Mouse (Mus musculus) 3134 (cell line): ENCODE data around the gene Slc22a14.

Experiments used
- DNase-seq: peaks from one replicate; pipeline ENCODE4 v3.0.0-alpha.2; 2011; ENCODE audit warnings: low spot score; ENCODE audit not compliant: insufficient read length; ENCODE audit errors: extremely low read depth

Slc22a14 gene

DNA sequence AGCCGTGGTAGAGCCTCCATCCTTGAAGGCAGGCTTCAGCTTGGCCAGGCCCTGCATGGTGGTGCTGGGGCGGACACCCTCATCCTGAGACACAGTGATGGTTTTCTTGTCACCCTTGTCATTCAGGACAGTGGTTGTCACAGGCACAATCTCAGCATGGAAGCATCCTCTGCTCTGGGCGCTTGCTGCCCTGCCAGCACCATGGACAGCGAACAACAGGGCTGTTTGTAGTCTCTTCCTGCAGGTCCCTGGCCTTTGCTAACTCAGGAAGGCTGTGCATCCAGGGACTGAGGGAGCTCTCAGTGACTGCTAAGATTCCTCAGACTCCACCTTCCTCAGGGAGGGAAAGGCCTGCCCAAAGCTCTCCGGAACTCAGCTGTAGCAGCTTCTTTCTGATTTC lies 215.8 kb downstream of the Slc22a14 start:
- peak; percentile 28 for DNase-seq

DNA sequence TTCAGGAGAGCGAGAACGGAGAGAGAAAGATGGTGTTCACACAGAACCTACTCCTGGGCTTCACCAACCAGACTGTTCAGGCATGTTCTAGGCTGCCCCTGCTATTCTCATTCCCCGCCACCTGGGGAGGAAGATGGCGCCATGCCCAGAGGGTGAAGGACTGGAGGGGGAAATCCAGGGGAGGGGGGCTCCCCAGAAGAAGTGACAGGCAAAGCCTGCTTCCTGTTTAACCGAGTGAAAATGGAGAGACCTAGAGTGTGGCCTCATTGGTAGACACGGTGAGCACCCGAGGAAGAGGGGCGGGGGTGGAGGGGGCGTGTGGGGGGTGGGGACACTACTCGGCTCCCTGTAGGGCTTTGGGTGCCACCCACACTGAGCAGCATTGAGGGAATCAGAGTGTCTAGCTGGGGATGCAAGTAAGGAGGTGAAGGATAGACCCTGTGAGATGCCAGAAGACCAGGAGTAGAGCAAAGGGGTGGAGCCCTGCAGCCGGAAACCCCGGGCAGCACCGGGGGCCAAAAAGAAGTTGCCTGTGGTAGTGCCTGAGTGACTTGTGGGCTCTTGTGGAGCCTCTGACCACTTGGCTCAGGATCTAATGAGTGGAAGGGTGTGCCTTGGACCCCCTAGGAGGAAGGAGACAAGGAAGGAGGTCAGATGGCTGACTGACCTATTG lies 219.1 kb downstream of the Slc22a14 start:
- DNase-seq = no peak

DNA sequence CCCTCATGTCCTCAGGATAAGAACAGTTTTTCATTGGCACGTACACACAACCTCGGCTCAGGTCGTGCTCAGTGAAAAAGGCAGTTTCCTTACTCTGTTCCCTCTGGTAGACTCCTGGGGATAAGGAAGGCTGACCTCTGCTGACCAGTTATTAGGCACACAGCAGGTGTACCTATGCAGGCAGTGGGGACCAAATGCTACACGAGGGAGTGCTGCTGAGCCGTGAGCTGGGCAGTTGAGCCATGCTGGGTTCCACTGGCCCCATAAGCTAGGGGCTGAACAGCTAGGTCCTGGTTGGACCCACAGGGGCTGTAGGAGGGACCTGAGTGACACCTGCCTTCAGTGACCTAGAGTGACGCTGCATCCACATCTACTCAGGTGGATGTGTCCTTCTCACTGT lies 219.7 kb downstream of the Slc22a14 start:
- DNase-seq = no peak

DNA sequence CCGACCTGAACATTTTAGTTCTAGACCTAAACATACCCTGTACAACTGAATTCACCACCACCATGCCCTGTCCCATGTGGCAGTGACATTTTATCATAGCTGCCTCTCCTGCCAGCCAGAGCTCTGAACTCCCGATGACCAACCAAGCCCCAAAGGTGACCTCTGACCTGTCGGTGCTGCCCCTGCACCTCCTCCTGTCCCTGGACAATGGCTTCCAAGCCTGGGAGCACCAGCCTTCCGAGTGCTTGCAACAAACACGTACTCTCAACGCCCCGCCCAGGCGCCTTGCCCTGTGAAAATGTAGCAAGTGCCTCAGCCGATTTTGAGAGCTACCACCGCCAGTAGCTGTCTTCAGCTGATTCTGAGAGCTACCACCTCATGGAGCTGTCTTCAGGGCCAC lies 220.2 kb downstream of the Slc22a14 start:
- no peak for DNase-seq

DNA sequence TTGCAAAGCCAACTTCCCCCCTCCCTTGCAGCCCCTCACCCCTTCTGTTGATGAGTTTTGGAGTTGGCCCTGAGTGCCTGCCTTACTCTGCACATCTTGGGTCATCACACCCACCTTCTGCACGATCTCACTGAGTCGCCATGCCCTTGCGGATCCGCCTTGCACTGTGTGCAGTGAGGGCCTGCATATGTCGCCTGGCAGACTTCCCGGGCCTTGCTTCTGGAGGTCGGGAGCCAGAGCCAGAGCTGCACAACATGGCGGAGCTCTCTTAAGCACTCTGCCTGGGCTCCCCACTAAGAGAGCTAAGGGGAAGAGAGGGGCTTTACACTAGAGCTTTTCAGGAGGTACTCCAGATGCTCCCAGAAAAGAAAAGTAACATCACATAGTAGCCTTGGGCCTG lies 220.7 kb downstream of the Slc22a14 start:
- no peak for DNase-seq

DNA sequence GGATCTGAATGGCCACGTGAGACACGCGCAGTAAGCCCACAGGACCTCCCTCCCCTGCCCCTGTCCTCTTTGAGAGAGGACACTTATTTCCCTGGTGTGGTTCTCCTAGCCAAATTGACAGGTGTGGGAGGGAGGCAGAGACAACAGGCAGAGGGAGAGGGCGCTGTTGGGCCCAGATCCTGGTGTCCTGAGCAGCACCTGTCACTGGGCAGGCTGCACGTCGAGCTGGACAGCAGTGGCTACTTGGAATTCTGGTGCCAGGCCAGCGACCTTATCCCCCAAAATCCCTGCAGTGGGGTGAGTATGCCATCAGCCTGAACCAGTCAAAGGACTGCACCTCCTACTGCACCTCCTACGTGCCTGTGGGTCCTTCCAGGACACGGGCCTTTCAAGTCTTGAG lies 222.0 kb downstream of the Slc22a14 start:
- no peak for DNase-seq

DNA sequence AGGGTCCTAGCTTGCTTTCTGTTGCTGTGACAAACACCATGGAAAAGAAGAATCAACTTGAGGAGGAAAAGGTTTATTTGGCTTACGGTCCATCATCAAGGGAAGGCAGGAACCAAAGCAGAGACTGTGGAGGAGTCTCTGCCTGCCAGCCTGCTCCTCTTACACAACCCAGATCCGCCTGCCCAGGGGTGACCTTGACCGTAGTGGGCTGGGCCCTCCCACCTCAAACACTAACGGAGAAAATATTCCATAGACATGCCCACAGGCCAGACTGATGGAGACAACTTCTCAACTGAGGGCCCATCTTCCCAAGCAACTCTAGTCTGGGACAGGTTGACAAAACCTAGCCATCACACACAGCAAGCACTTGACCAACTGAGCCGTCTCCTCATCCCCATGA lies 223.3 kb downstream of the Slc22a14 start:
- DNase-seq = no peak

DNA sequence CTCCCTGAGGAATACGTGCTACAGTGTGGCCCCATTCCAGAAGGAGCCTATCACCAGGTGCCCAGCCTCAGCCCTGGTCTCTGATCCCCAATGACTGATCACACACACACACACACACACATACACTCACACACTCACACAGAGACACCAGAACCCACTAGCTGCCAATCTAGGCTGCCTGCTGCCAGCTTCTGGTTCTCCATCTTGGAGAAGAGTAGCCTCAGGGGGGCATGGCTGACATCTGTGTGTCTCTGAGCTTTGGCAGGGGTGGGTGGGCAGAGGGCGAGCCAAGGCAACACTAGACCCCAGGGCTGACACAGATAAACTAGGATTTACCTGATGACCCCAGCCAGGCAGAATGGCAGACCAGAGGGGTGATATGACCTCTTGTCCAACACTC lies 226.5 kb downstream of the Slc22a14 start:
- DNase-seq = no peak

DNA sequence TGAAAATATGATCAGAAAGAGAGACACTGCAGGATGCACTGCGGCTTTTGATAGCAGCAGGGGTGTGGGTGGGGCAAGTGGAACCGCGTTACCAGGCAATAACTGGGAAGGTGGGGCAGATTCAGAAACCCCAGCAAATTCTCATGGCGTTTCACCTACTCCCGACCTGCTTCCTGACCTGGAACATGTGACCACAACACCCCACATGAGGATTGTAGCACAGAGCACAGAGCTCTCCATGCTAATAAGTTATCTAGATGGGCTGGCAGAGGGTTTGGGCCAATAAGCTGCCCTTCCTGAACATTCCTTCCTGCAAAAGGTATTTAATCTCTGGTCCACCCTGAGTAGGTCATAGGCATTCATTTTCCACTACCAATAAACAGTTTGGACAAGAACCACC lies 234.7 kb downstream of the Slc22a14 start:
- DNase-seq = no peak

DNA sequence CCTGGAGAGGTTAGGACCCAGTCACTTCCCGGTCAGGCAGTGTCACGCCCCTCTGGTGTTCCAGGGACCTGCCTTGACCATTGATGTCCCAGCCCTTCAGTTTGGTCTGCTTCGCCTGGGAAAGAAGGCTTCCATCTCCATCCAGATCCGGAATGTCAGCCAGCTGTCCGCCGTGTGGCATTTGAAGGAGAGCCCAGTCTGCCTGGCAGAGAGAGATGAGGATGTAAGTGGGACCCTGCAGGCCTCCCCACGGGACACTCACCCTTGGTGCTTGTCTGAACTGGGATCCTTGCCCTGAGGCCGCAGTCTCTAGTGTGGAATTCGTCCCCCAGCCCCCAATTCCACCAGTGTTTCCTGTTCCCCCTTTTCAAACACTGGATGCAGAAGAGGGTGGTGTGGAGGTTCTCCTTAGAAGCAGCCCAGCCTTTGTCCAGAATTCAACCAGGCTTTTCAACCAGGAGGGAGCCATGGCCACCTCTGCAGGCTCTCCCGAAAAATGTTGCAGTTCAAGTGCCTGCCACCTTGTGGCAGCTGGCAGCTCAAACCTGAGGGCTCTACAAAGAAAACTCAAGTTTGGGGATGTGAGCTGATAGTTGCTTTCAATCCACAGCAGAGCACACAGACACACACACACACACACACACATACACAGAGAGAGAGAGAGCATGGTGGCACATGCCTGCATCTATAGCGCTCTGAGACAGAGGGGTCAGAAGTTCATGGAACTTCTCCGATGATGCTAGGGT lies 236.7 kb downstream of the Slc22a14 start:
- DNase-seq = no peak

DNA sequence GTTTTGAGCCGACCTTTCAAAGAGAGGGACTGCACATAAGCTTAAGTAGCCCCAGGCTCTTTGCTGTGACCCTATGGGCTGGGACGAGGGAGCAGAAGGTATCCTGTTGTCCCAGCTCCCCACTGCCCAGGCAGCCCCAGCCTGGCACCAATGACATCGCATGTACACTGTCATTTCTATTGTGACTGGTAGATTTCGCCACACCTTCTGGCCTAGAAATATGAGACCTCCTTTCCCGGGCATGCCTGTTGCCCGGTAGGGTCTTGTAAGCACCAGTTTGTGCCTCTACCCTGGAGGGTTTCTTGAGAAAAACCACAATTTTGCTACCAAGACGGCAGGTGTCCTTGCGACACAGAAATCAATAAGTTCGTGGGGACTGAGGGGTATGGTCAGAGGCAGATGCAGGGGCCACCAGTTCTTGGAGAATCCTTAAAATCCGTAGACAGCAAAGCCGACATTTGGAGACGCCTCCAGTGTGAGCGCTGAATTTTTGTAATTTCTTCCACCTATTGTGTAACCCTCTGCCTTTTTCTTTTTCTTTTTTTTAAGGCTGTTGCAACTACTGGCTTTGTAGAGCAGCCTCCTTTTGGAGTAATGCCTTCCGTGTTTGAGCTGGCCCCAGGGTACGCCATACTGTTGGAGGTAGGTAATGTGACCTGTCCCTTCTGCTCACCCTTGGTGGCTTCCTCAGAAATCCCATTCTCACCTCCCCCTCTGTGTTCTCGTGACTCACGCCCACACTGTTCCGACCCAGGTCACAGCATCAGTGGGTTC lies 242.6 kb downstream of the Slc22a14 start:
- DNase-seq = no peak

DNA sequence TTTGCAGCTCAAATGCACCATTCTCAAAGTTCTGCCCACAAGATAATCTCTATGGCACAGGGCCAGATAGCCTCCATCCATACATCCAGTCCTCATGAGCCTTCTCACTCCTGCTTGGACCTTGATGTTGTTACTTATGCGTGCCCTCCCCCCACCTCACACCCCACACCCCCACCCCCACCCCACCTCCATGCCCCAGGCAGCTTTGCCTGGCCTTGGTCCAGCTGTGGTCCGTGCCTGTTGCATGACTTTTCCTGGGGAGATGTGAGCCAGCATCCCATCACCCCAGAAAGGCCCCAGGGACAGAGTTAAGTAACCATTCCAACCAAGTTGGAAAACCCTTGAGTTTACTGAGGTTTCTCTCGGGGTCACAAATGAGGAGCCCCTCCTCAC lies 245.2 kb downstream of the Slc22a14 start:
- DNase-seq = no peak
